Mouse (Mus musculus) liver, embryonic 12.5 days (tissue): ENCODE data around the gene Ucma. TPM values are rescaled to one million over a fixed set of nuclear protein-coding genes. Genes with fewer than 3 reads are reported as not detected.

ENCODE experiments used
- ATAC-seq: fragments of 200-750 bp; cut with Nextera tagmentation; 2 replicates; pipeline ENCODE4 v1.8.0; 2017; ENCODE audit warnings: moderate number of reproducible peaks, mild to moderate bottlenecking, moderate library complexity
- H3K27ac ChIP-seq: fragments of 300-500 bp; sonication (generic); 2 replicates; pipeline ENCODE4 v1.5.1; 2016; ENCODE audit warnings: mild to moderate bottlenecking
- H3K27me3 ChIP-seq: fragments of 300-500 bp; sonication (generic); replicated peaks from 2 replicates; pipeline ENCODE4 v1.6.1; 2016; ENCODE audit warnings: mild to moderate bottlenecking, moderate library complexity
- H3K36me3 ChIP-seq: fragments of 300-500 bp; sonication (generic); 2 replicates; pipeline ENCODE4 v1.6.1; 2016; ENCODE audit warnings: mild to moderate bottlenecking, moderate library complexity
- H3K4me1 ChIP-seq: fragments of 300-500 bp; sonication (generic); 2 replicates; pipeline ENCODE4 v1.6.1; 2016
- H3K4me2 ChIP-seq: fragments of 300-500 bp; sonication (generic); 2 replicates; pipeline ENCODE4 v1.6.1; 2016; ENCODE audit warnings: mild to moderate bottlenecking, moderate library complexity
- H3K4me3 ChIP-seq: fragments of 300-500 bp; sonication (generic); 2 replicates; pipeline ENCODE4 v1.5.1; 2016; ENCODE audit warnings: mild to moderate bottlenecking, moderate library complexity
- H3K9ac ChIP-seq: fragments of 300-500 bp; sonication (generic); 2 replicates; pipeline ENCODE4 v1.6.1; 2016; ENCODE audit warnings: mild to moderate bottlenecking, moderate library complexity
- H3K9me3 ChIP-seq: fragments of 300-500 bp; sonication (generic); replicated peaks from 2 replicates; pipeline ENCODE4 v1.6.1; 2016; ENCODE audit warnings: mild to moderate bottlenecking, moderate library complexity
- WGBS: fragments of 180-500 bp; shearing (Covaris S2); methylation state at CpG from one replicate; pipeline ENCODE4 v1.1.7; 2016; ENCODE audit not compliant: insufficient replicate concordance; 5-methylcytosine and 5-hydroxymethylcytosine counted together
- polyA plus RNA-seq: library from polyadenylated mRNA; unstranded; fragments of >200 nt; fragmentation: Nextera tagmentation; extraction: Ambion mirVana; gene quantifications from 2 replicates; pipeline ENCODE4 v1.2.1, GENCODE M21; 2016

Gene Ucma
- polyA plus RNA-seq, 1 experiment from 2014 or later: not detected

GRCm38 (mm10) chr2:5029808-5030207 lies 53.9 kb downstream of the Ucma start:
- Histone ChIP-seq H3K4me1 (peaks cover 16% of the 10 kb centered on the region), H3K9ac (no peak overlapping the region), H3K27me3 (no peaks in the 10 kb centered on the region), H3K27ac (no peak overlapping the region), H3K4me3 (no peak overlapping the region), H3K36me3 (peaks cover 53% of the 10 kb centered on the region), H3K9me3 (no peaks in the 10 kb centered on the region), H3K4me2 (no peak overlapping the region)
- no peak for ATAC-seq
- 79% methylated on average over 4 of the region's 4 CpGs for WGBS

GRCm38 (mm10) chr2:5031215-5031614 lies 55.3 kb downstream of the Ucma start:
- Histone ChIP-seq H3K27ac (no peak overlapping the region), H3K36me3 (peaks cover 63% of the 10 kb centered on the region)

GRCm38 (mm10) chr2:5032665-5033064 lies 56.7 kb downstream of the Ucma start:
- ATAC-seq: no peak
- 81% methylated on average over 5 of the region's 5 CpGs for WGBS
- no peak overlapping the region for H3K4me2 ChIP-seq

More at GRCm38 (mm10) chr2:5031215-5031614, 55.3 kb downstream of the Ucma start:
- H3K4me2 ChIP-seq: no peak overlapping the region
- ATAC-seq: no peak
- no peaks in the 10 kb centered on the region for H3K9me3 ChIP-seq
- WGBS: 74% methylated on average over 7 of the region's 7 CpGs
- no peak overlapping the region for H3K9ac ChIP-seq
- H3K4me1 ChIP-seq: peaks cover 24% of the 10 kb centered on the region
- H3K4me3 ChIP-seq: no peak overlapping the region
- no peaks in the 10 kb centered on the region for H3K27me3 ChIP-seq

GRCm38 (mm10) chr2:5033546-5034420 lies 57.9 kb downstream of the Ucma start:
- Histone ChIP-seq H3K9me3 (no peaks in the 10 kb centered on the region), H3K27ac (peak overlapping the region; percentile 42), H3K36me3 (peaks cover 67% of the 10 kb centered on the region), H3K4me3 (no peak overlapping the region), H3K27me3 (no peaks in the 10 kb centered on the region), H3K4me2 (peak overlapping the region; percentile 9), H3K9ac (no peak overlapping the region), H3K4me1 (peaks cover 24% of the 10 kb centered on the region)
- WGBS: 38% methylated on average over 14 of the region's 15 CpGs
- peak; percentile 80 for ATAC-seq

More at GRCm38 (mm10) chr2:5032665-5033064, 56.7 kb downstream of the Ucma start:
- Histone ChIP-seq H3K36me3 (peaks cover 68% of the 10 kb centered on the region), H3K9me3 (no peaks in the 10 kb centered on the region), H3K27me3 (no peaks in the 10 kb centered on the region), H3K4me1 (peaks cover 24% of the 10 kb centered on the region), H3K4me3 (no peak overlapping the region), H3K27ac (peak overlapping the region; percentile 17; the same call in 1 of the 2 replicates), H3K9ac (no peak overlapping the region)

- H3K27ac ChIP-seq: no peak overlapping the region
- no peak overlapping the region for H3K9ac ChIP-seq
- 73% methylated on average over 8 of the region's 8 CpGs for WGBS
- H3K36me3 ChIP-seq: peaks cover 72% of the 10 kb centered on the region
- no peaks in the 10 kb centered on the region for H3K27me3 ChIP-seq
- H3K4me2 ChIP-seq: no peak overlapping the region
- no peak for ATAC-seq
- peaks cover 25% of the 10 kb centered on the region for H3K4me1 ChIP-seq
- H3K9me3 ChIP-seq: no peaks in the 10 kb centered on the region
- no peak overlapping the region for H3K4me3 ChIP-seq
These were observed 58.9 kb downstream of the Ucma start for GRCm38 (mm10) chr2:5034801-5035200.

- Histone ChIP-seq H3K9me3 (no peaks in the 10 kb centered on the region), H3K4me2 (no peak overlapping the region), H3K4me1 (peaks cover 30% of the 10 kb centered on the region), H3K4me3 (no peak overlapping the region), H3K36me3 (peaks cover 72% of the 10 kb centered on the region), H3K9ac (no peak overlapping the region), H3K27ac (no peak overlapping the region), H3K27me3 (no peaks in the 10 kb centered on the region)
- 83% methylated on average over 9 of the region's 9 CpGs for WGBS
- ATAC-seq: no peak
These were observed 59.3 kb downstream of the Ucma start for GRCm38 (mm10) chr2:5035241-5035640.

Other genes with a start within 250 kb of the Ucma start
- 47.6 and 49.2 TPM in 2 replicates for gene Sephs1, start 94.6 kb upstream of the Ucma start, polyA plus RNA-seq
- gene Phyh, start 57.1 kb upstream of the Ucma start, polyA plus RNA-seq: 38.7 and 39.2 TPM in 2 replicates
- 57.7 and 59.0 TPM in 2 replicates for gene Mcm10, start 36.7 kb downstream of the Ucma start, polyA plus RNA-seq
- 18.5 and 18.7 TPM in 2 replicates for gene Optn, start 87.9 kb downstream of the Ucma start, polyA plus RNA-seq
- 10.2 and 13.9 TPM in 2 replicates for gene Ccdc3, start 161.7 kb downstream of the Ucma start, polyA plus RNA-seq